Mouse (Mus musculus): ENCODE data around the gene Timp3.
"Not testable (repeated sequence)": the region's sequence is repeated elsewhere in the genome, so short reads cannot be mapped to it uniquely, and the experiment has no call there.

Timp3 gene

DNA sequence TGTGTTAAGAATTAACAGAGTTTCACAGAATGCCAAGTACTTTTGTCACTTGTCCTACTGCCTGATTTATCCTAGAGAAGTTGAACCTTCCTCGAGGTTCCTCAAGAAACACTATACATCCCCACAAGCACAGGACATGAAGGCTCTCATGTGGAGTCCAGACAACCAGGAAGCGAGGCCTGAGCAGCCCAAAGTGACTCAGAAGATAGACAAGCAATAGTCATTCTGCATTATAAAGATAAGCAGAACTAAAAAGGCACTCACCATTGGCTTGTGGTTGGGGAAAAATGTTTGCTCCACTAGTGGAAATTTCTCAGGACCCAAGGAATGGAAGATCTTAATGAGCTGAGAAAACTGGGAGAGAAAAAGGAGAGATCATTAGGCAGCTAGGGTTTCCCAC, 51.1 kb downstream of the Timp3 start:
- DNase-seq (ENCODE audit: low read depth, low spot score) = no peak

DNA sequence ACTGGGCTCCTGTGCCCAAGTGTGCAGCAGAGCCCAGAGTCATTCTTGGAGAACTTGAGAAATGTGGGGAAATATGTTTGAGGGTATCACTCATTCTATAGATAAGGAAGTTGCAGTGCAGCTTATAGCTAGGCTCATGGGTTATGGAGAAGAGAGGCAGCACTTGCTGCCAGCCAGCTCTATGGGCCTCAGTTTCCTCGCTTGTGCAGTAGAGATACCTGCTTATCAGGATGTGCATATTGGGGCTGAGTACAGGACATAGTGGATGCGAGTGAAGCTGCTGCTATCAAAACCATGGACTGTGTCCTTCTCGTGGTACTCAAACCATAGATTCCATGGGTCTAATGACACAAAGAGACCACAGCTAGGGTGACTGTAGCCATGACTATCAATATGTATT, 52.3 kb downstream of the Timp3 start:
- no peak for DNase-seq (ENCODE audit: low read depth, low spot score)

DNA sequence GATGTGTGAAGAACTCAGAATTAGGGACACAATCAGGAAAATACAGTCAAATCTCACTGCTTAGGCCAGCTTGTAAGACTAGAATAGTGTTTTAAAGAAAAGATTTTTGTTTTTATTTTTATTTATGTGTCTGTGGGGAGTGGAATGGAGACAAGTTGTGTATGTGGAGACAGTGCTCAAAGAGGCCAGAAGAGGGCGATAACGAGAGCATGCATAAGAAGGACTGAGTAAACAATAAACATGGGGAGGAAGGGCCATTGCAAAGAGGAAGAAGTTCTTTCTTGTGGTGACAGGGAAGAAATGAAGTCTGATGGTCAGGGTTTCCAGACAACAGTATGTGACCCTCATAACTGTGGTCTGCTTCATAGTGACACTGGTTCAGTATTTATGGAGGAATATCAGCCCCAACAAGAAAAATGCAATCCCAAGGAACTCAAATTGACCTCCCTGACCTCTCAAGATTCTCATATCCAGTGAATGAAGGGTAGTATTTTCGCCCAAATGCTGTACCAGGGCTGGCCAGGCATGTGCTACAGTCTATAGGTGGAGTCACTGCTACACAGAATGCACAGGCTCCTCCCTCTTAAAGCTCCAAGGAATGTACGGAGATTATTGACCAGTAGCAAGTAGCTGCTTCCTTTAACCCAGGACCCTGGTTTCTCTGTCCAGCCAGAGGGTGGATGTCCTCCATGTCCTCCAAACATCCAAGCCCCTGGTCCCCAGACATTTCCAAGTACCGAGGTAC, 56.8 kb downstream of the Timp3 start:
- peak; percentile 72 for DNase-seq (ENCODE audit: low read depth, low spot score)

DNA sequence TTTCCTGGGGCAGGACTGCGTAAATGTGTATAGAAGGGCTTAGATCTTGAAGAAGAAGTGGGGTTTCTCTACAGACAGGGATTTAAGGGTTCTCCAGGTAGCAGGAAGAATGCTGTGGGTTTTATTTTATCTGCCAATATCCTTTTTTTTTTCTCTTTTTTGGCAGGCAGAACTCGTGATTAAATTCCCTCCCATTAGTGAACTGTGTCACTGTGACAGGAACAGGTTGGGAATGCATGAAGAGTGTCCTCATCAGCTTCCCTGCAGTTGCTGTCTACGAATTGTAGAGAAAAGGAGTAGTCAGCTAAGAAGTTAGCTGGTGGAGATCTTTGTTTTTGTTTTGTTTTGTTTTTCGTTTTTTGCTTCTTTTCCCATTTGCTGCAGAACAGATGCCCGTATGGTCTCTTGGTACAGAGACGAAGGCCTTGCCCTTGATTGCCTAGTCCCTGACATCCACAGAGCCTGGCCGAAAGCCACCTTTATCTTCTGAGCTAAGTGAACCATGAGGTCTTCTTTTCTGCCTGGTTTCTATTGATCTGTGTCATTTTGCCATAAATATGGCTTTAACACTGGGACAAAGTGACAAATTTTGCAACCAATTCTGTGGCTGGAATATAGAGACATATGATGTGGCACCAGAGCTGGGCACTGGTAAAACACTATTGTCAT, 58.3 kb downstream of the Timp3 start:
- DNase-seq (ENCODE audit: low read depth, low spot score) = peak; percentile 55

DNA sequence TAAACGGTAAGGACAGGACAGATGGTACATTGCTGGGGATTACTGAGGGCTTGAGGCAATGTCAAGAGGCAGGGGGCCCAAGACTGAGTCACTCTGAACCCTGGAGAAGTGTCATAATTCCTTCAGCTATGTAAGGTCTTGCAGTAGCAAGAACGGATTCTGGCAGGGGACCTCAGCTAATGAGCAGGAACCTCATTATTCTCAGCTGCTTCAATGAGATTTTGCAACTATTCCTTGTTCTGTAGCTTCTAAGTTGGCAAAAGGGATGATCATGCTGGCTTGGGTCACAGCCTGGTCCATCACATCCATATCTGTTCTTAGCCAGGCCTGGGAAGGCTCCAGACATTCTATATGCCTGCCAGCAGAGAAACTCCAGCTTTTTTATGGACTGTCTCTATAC, 59.0 kb downstream of the Timp3 start:
- peak; percentile 83 for DNase-seq (ENCODE audit: low read depth, low spot score)

DNA sequence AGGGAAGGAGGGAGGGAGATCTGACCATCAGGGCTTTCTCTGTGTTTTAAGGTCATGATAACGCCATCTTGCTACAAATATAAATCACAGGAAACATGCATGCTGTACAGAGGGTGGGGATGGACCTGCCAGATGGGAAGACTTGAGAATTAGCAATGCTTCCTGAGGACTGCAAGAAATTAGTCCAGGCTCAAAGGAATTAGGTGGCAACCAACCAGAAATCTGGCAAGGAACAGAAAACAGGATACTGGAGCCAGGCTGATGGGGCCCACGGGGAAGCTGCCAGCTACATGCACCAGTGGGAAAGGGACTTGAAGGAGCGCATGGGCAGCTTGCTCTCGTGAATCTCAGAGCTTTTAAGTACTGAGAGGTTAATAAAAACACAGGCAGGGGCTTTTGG, 59.5 kb downstream of the Timp3 start:
- DNase-seq (ENCODE audit: low read depth, low spot score) = peak; percentile 92

DNA sequence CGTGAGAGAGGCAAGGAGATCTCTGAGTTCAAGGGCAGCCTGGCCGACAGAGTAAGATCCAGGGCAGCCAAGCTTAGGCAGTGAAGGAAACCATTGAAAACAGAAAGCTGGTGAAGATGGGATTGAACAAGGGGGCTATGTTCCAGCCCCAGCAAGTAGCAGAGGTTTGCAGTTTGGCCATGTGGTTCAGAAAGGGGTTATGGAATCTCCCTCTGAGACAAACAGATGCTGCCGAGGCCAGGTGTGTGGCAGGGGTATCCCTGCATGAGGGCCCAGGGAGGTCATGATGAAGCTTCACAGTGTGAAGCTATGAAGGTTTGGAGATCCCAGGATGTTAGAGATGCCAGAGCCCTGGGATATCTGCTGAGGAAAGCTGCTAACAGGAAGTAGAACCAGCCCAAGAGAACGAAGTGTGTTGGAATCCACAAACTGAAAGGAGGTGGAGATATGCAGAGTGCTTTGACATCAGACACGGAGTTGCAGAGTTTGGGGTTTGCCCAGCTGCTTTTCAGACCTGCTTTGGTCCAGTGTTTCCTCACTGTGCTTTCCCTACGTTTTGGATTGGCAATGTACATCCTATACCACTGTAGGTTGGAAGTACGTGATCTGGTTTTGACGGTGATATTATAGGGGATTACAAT, 63.6 kb downstream of the Timp3 start:
- DNase-seq (ENCODE audit: low read depth, low spot score) = no peak

DNA sequence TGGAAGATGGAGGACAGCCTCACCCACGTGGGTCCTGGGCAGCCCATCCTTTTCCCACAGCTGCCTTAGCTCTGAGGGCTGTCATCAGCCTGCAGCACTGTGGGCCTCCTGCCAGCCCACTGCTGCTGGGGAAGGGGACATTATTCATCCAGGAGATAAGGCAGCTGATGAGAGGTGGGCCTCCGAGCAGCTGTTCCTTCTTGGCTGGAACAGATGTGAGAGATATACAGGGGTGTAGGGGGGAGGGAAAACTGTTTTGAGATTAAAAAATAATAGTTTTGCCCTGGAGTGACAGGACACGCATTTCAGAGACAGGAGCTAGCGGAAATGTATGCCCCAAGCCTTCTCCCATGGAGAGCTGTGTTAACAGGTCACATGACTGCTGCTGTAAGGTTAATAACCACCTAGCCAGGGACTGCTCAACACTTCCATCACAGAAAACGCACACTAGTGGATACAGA, 65.5 kb downstream of the Timp3 start:
- DNase-seq (ENCODE audit: low read depth, low spot score) = no peak

DNA sequence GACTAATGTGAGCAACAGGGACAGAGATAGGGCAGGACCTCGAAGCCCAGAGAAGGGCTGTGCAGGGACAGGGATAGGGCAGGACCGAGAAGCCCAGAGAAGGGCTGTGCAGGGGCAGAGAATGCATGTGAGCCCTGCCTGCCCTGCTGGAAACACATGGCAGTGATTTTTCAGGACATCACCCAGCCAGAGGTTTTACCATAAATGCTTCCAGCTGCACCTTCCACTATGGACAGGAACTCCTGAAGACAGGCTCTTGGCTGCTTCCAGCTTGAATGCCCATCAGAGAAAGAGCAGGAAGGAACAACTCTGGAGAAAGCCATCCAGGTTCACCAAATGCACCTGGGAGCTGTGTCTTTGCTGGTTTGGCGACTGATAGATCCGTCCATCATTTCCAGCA, 67.2 kb downstream of the Timp3 start:
- DNase-seq (ENCODE audit: low read depth, low spot score) = no peak

DNA sequence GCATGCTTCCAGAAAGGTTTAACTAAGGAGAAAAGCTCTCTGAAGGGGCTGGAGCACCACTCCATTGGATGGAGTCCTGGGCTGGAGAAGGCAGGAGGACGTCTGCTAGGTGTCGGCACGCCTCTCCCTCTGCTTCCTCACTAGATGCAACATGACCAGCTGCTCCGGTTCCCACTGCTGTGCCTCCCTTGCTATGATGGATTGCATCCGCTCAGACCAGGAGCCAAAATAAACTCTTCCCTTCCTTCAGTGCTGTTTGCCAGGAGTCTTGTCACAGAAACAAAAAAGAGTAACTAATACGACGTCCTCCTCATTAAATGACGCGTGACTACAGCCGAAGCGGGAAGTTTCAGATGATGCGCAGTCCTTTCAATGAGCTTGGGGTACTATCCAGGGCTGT, 68.6 kb downstream of the Timp3 start:
- DNase-seq (ENCODE audit: low read depth, low spot score) = no peak

DNA sequence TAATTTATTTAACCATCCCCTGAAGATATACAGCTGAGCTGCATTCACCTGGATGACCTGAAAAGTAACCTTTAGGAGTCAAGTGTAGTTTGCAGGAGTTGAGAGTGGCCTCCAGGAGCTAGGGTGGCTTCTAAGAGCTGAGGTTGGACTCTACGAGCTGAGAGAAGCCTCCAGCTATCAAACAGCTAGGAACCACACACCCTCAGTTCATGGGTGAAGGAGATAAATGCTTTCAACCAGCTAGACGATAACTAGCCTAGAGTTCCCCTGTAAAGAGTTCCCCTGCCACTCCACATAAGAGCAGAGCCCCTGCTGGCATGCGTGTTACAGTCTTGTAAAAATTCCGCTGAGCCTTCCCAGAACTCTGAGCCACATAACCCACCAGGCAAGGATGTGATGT, 69.2 kb downstream of the Timp3 start:
- no peak for DNase-seq (ENCODE audit: low read depth, low spot score)

DNA sequence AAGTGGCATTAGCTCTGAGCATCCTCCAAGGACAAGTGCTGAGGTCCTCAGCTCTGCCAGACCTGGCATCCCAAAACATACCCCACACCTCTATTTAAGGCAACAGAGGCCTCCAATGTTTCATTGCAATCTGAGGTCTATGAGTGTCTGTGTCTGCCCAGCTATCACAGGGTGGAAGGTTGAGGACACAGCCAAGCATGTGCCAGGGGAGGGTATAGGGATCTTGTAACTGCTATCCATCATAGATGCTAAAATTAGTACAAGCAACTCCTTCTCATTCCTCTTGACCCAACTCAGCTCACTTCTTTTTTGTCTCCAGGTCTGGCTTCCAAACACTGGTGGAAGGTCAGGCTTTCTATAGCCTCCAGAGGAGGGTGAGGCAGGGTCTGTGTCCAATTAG, 71.4 kb downstream of the Timp3 start:
- no peak for DNase-seq (ENCODE audit: low read depth, low spot score)

DNA sequence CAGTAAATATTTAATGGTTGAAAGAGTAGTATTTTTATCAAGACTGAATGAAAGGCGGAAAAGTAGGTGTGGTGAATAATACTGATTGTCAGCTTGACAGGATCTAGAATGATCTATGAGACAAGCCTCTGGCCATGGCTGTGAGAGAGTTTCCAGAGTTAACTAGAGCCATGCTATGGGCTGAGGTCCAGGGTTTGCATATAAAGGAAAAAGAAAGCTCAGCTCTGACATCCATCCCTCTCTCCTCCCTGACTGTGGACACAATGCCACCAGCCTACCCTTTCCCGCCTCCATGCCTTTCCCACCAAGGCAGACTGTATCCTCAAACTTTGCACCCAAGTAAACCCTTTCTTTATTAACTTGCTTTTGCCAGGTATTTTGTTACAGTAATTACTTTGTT, 73.9 kb downstream of the Timp3 start:
- DNase-seq (ENCODE audit: low read depth, low spot score) = no peak

DNA sequence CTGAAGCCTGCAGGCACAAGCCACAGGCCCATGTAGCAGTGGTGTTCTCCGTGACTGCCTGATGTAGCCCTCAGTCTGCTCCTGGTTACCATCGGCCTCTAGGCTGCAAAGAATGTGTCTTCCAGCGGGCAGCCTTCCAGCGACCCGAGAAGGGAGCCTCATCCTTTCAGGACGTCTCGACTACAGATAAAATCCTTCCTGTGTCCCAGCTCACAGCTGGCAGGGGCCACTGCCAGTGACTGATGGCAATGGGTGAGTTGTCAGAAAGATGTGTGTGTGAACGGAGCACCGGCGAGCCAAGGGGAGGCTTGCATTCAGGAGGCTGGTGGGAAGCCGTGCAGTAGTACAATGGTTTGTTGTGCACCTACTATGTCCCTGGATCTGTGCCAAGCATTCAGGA, 75.7 kb downstream of the Timp3 start:
- peak; percentile 36 for DNase-seq (ENCODE audit: low read depth, low spot score)

DNA sequence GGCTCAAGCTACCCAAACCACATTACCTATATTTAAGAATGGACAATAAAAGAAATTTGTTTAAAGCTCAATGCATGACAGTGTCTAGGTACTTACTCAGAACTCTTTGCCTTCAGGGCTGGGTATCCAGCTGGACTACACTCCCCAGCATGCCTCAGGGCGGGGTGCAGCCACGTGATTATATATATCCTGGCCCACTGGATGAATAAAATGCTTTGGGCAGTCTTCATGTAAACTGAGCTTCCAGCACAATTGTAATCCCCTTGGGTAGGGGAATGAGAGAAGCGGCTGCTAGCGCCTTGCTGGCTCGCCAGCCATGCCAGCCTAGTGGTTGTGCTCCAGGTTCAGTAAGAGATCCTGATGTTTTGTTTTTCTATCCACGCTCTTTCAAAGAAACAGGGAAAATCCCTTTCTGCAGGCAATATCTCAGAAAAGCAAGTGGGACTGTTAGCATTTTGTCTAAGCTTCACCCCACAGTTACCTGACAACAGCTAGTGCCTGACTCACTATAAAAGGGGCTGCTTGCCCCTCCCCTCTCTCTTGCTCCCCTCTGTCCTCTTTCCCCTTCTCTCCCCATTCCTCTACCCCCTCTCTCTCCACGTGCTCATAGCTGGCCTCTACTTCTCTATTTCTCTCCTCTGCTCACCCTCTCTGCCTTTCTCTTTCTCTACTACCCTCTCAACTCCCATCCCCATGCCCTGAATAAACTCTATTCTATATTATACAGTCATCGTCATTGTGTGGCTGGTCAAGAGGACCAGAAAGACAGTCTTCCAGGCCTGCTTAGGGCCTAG, 76.4 kb downstream of the Timp3 start:
- peak; percentile 37 for DNase-seq (ENCODE audit: low read depth, low spot score)

DNA sequence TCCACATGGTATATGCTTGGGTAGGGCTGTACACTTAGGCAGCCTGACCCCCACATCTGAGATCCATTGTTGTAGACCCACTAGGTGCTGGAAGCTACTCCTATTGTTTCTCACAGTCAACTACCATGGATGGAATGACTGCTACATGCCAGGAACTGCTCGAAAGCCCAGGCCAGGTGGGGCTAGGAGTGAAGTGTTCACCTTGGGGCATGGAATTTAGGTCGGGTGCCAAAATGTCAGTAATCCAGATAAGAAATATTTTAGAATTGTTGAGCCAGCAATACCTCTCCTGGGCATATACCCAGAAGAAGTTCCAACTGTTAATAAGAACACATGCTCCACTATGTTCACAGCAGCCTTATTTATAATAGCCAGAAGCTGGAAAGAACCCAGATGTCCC, 78.6 kb downstream of the Timp3 start:
- DNase-seq (ENCODE audit: low read depth, low spot score) = not testable (repeated sequence)

DNA sequence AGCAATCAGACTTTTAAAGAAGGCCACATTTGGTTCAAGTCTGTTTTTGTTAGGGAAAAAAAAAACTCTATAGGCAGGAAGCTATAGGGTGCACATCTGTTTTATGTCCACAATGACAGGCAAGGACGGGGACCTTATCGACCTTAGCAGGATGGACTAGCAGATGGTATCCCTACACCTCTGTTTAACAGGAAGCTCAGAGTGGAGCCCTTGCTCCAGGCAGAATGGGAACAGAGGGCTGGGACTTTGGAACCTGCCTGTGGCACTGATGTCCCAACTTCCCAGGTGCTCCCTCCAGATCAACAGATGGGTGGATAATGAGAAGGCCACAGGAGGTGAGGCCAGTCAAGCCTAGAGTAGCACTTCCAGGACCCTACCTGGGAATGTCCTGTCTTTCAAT, 80.5 kb downstream of the Timp3 start:
- DNase-seq (ENCODE audit: low read depth, low spot score) = peak; percentile 31

DNA sequence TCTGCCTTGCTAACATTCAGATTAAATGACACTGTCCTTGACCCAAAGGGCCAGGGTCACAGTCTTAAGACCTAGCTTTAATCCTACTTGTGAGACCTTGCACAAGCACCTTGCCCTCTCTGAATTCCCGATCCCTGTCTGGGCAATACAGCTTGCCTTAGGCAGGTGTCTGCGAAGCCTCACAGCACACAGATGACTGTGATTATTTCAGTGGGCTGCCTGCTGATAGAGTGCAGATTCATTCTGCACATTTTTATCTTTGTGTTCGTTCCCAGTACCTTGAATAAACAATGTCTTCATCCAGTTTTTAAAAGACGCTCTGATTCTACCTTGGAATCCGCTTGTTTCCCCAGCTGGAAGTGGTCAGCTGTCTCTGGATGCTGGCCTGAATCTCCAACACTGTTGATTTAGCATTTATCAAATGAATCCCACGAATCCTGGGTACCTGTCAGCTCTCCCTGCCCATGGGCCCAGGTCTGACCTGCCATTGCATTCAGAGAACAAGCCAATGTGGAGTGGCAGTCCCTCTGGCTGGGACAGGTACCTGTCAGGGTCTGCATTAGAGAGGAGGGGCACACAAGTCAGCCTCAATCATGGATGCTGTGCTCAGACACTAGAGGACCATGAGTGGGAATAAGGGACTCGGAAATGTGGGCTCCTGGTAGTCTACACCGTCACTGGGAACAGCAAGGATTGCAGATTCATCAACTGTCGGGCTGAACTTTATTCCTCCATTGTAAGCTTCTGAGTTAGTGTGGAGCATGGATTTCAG, 81.2 kb downstream of the Timp3 start:
- DNase-seq (ENCODE audit: low read depth, low spot score) = no peak

DNA sequence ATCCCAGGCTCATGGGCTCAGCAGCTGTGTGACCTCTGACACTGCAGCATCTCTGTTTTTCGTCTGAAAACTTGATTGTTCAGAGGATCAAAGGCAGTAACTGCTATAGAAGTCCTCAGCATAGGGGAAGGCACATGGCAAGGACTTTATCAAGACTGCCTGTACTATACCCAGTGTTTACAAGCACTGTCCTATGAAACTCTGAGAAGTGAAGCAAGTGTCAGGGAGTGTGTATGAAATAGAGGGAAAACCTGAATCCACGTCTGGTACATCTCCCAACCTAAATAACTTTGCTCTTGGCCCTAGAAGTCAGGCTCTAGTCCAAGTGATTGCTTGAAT, 81.7 kb downstream of the Timp3 start:
- no peak for DNase-seq (ENCODE audit: low read depth, low spot score)

DNA sequence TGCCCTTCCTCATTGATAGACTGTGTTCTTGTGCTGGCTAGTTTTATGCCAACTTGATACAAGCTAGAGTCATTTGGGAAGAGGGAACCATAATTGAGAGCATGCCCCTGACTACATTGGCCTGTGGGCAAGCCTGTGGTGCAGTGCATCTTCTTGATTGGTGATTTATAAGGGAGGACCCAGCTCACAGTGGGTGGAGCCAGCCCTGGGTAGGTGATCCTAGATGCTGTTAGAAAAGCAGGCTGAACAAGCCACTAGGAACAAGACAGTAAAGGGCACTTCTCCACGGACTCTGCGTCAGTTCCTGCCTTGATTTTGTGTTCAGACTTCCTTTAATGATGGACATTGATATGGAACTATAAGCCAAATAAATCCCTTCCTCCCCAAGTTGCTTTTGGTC, 84.5 kb downstream of the Timp3 start:
- DNase-seq (ENCODE audit: low read depth, low spot score) = no peak

DNA sequence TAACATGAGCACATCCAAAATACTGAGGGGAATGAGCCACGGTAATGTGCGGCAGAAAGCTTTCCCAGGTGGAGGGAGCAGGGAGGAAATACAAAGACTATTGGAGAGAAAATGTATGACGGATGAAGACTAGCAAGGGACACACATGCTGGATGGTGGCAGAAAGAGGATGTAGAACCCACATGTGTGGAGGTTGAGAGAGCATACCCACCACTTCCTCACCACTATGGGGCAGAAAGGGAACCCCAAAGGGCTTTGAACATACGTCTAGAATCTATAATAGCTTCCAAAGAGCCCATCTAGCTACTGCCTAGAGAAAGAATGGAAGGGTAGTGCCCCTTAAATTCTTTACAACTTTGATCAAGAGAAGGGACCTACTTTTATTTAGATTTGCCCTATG, 85.5 kb downstream of the Timp3 start:
- DNase-seq (ENCODE audit: low read depth, low spot score) = no peak

DNA sequence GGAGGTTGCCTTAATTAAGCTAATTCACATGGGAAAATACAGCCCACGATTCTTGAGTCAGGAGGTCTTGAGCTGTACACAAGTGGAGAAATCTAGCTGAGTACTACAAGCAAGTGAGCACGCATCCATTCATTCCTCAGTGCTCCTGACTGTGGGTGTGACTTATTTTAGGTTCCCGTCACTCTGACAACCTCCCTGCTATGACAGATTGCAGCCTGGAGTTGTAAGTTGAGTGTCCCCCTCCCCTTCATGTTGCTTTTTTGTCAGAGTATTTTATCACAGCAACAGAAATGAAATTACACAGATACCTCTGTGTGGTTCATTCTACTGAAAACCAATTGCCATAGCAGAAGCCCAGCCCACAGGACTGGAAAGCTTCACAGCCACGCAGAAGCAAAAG, 86.1 kb downstream of the Timp3 start:
- peak; percentile 39 for DNase-seq (ENCODE audit: low read depth, low spot score)

Data from brain, adult 2 months (tissue).